Mouse (Mus musculus) hindbrain, embryonic 10.5 days (tissue): ENCODE measurements at regions not wholly inside any gene's neighbourhood (a gene's known extent, or its start where the extent isn't known, plus 50 kb on each side); places are given as distances from the start of the nearest gene placed in this dataset.
A peak's percentile ranks its signal among the peaks of the same experiment; 100 is the strongest.

Experiments used
- DNase-seq: peaks from one replicate; pipeline ENCODE4 v3.0.0-alpha.2; 2017; ENCODE audit warnings: low spot score
- H3K27ac ChIP-seq: fragments of 300-500 bp; sonication (generic); 2 replicates; pipeline ENCODE4 v1.5.1; 2016; ENCODE audit warnings: mild to moderate bottlenecking, moderate library complexity
- H3K27me3 ChIP-seq: fragments of 300-500 bp; sonication (generic); 2 replicates; pipeline ENCODE4 v1.6.1; 2016; ENCODE audit warnings: mild to moderate bottlenecking; ENCODE audit not compliant: poor library complexity, insufficient read depth, severe bottlenecking
- H3K36me3 ChIP-seq: fragments of 300-500 bp; sonication (generic); 2 replicates; pipeline ENCODE4 v1.6.1; 2016; ENCODE audit warnings: mild to moderate bottlenecking, moderate library complexity
- H3K4me1 ChIP-seq: fragments of 300-500 bp; sonication (generic); replicated peaks from 2 replicates; pipeline ENCODE4 v1.6.1; 2016; ENCODE audit warnings: mild to moderate bottlenecking
- H3K4me3 ChIP-seq: fragments of 300-500 bp; sonication (generic); 2 replicates; pipeline ENCODE4 v1.5.1; 2016; ENCODE audit warnings: mild to moderate bottlenecking, moderate library complexity
- H3K9me3 ChIP-seq: fragments of 300-500 bp; sonication (generic); 2 replicates; pipeline ENCODE4 v1.6.1; 2016; ENCODE audit warnings: mild to moderate bottlenecking, moderate library complexity
- WGBS: fragments of 180-500 bp; shearing (Covaris S2); methylation state at CpG from one replicate; pipeline ENCODE4 v1.1.7; 2016; 5-methylcytosine and 5-hydroxymethylcytosine counted together

DNA sequence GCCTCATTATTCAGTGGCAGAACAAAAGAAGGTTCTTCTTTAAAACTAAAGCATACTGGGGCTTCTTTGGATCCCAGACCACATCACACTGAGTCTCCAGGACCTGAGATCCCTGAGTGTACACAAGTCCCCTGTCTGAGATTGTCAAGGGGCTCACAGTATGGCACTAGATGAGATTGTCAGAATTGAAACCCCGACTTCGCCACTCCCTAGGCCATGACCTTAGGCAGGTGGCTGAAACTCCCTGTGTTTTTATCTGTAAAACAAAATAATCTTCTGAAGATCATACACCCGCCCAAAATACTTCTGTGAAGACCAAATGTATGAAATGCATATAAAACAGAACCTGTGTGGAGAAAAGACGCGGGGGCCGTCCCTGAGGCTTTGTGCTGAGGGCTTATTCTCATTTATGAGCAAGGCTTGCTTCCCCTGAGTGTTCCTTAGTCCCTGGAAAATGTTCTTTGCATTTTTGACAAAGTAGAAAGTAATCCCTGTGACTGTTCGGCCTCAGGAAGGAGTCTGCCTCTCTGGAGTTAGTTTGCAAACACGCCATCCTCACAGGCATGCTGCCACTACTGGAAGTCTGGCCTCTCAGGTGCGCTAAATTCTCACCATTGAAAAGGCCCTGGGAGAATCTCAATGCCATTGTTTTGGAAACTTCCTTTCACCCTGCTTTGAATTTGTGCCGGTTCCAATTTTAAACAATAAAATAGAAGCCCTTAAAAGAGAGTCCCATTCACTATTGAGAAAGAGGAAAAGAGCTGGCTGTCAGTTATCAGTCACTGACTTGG lies 73.3 kb upstream of the Prep start:
- no peak for DNase-seq
- Histone ChIP-seq H3K27me3 (0 out of 2 replicates have a peak, but pooled peaks cover 5% of the 10 kb centered on the region), H3K9me3 (no peaks in the 10 kb centered on the region), H3K4me1 (peaks cover 49% of the 10 kb centered on the region), H3K36me3 (no peaks in the 10 kb centered on the region), H3K27ac (peak overlapping the region; percentile 66), H3K4me3 (no peak overlapping the region)
- WGBS = 57% methylated on average over 10 of the region's 10 CpGs

DNA sequence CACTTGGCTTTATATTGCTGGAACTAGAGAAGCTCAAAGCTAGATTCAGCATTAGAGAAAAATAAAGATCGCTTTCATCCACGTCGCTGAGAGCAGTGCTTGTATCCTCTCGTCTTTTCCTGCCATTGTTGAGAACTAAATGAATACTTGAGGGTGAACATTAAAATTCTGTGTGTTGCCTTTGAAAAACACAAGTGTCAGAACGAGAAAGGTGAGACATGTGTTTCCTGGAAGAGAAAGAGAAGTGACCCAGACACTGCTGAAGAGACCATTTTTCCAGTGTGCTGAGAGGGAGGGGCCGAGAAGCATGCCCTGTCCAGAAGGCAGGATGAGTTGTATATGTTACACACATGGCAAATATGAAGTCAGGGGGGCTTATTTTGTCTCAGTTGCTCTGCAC lies 77.5 kb upstream of the Prep start:
- WGBS = 79% methylated on average over 6 of the region's 6 CpGs
- DNase-seq = no peak
- no peaks in the 10 kb centered on the region for H3K36me3 ChIP-seq
- H3K9me3 ChIP-seq = no peaks in the 10 kb centered on the region
- peaks cover 14% of the 10 kb centered on the region for H3K4me1 ChIP-seq
- H3K4me3 ChIP-seq = no peak overlapping the region
- no peak overlapping the region for H3K27ac ChIP-seq
- 0 out of 2 replicates have a peak, but pooled peaks cover under 1% of the 10 kb centered on the region for H3K27me3 ChIP-seq

DNA sequence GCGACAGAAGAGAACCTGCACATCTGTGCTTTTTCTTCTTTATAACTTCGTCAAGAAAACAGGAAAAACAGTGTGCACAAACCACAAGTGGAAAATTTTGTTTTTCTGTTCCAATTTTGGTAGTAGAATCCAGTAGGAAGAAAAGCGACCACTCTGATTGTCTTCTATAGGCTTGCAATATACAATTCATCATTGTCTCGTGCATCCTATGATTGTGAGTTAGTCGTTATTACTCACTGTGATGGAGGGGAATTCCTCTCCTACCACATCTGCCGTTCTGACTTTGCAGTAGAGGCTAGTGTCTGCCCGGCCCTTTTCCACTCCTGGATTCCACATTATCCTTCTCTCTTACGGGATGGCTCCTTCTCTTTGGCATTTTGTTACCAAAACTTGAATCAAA lies 78.2 kb upstream of the Prep start:
- DNase-seq = no peak
- WGBS = 88% methylated on average over 8 of the region's 8 CpGs
- Histone ChIP-seq H3K27ac (no peak overlapping the region), H3K27me3 (no peaks in the 10 kb centered on the region), H3K4me3 (no peak overlapping the region), H3K4me1 (peaks cover 6% of the 10 kb centered on the region), H3K9me3 (no peaks in the 10 kb centered on the region), H3K36me3 (no peaks in the 10 kb centered on the region)

DNA sequence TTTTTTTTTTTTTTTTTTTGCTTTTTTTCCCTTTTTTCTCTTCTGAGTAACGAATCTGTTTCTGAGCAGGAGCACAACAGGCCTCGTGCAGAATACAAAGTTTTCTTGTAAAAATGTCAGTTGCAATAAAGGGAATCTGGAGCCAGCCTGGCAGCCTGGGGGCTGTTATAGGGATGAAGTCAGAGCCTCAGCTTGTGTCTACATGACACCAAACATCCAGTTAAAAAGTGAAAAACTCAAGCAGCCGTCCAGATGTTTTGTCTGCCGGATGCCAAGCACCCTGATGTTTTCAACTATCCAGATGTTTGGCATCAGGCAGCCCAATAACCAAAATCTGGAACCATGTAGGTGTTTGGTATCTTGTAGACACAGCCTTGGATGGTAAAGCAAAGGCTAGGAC lies 79.4 kb upstream of the Prep start:
- H3K27me3 ChIP-seq = no peaks in the 10 kb centered on the region
- no peak overlapping the region for H3K27ac ChIP-seq
- WGBS = 67% methylated on average over 4 of the region's 4 CpGs
- no peak overlapping the region for H3K4me3 ChIP-seq
- H3K4me1 ChIP-seq = no peaks in the 10 kb centered on the region
- H3K9me3 ChIP-seq = no peaks in the 10 kb centered on the region
- no peaks in the 10 kb centered on the region for H3K36me3 ChIP-seq
- no peak for DNase-seq

DNA sequence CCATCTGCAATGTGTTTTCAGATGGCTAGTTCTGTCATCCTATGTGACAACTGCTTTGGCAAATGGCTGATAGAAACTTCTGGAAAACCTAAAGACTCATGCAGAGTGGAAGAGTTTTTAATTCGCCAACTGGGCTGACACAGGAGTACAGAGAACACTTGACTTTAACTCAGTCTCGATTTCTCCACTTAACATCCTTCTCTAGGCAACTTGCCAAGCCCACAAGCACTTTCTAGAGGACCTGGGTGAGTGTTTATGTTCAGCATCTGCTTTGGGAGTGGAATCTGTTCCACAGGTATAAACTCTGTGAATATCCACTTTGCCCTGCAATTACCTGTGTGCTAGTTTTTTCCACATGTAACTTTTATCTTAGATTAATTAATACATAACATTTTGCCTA lies 85.1 kb upstream of the Prep start:
- no peak for DNase-seq
- H3K36me3 ChIP-seq = no peaks in the 10 kb centered on the region
- H3K4me1 ChIP-seq = no peaks in the 10 kb centered on the region
- no peak overlapping the region for H3K4me3 ChIP-seq
- H3K27ac ChIP-seq = no peak overlapping the region
- H3K9me3 ChIP-seq = peaks cover 3% of the 10 kb centered on the region; the same call in 1 of the 2 replicates
- no peaks in the 10 kb centered on the region for H3K27me3 ChIP-seq
- 82% methylated on average over 2 of the region's 2 CpGs for WGBS

DNA sequence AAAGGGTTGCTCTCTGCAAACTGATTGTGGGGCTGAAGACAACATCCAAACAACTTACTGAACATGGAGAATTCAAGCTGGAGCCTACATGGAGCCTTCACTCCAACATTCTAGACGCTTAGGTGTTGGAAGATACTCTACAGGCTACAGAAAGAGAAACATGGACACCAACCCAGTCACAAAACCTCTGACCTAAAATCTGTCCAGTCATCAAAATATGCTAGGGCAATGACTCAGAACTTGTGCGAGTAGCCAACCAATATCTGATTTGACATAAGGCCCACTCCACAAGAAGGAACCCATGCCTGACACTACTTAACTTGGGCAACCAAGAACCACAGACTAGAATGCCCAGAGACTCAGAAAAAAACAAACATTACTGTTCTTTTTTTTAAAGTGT lies 90.2 kb upstream of the Prep start:
- H3K4me3 ChIP-seq = no peak overlapping the region
- H3K9me3 ChIP-seq = peaks cover 3% of the 10 kb centered on the region; the same call in 1 of the 2 replicates
- no peaks in the 10 kb centered on the region for H3K27me3 ChIP-seq
- no peaks in the 10 kb centered on the region for H3K36me3 ChIP-seq
- WGBS = 92% methylated on average over 2 of the region's 2 CpGs
- no peak overlapping the region for H3K27ac ChIP-seq
- no peaks in the 10 kb centered on the region for H3K4me1 ChIP-seq
- no peak for DNase-seq

DNA sequence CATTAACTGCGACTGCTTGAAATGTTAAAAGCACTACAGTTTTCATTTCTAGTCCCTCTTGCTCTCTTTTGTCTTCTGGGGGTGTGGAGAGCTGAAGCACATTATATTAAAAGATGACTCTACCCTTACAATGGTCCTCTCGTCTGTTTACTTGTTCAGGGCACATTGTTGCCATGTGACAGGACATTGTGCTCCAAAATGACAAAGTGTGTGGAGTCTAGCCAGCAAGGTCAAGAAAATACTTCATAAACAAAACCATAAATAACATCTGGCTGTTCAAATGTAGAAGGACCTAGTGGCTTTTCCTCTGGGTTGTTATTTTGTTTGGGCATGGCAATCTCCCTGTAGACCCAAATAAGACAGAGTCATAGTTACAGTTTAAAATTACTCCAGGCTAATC lies 95.1 kb upstream of the Prep start:
- H3K27ac ChIP-seq = no peak overlapping the region
- WGBS = 80% methylated on average over 2 of the region's 2 CpGs
- H3K4me1 ChIP-seq = no peaks in the 10 kb centered on the region
- no peaks in the 10 kb centered on the region for H3K36me3 ChIP-seq
- no peak for DNase-seq
- H3K27me3 ChIP-seq = no peaks in the 10 kb centered on the region
- no peak overlapping the region for H3K4me3 ChIP-seq
- H3K9me3 ChIP-seq = no peaks in the 10 kb centered on the region

DNA sequence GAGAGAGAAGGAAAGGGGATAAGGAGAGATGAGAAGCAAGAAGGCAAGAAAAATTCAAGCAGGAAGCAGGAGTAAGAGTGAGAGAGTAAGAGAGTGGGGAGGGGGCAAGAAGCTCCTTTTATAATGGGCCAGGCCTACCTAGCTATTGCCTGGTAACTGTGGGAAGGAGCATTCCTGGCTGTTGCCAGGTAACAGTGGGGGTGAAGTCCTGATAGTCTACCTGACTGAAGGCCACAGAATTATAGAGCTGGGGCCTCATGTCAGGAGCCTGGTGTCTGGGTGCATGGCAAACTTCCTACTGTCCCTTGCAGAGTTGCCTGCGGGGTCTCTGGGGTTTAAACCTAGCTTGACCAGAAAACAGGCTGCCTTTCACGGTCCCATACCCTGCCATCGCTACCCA lies 107.0 kb upstream of the Prep start:
- Histone ChIP-seq H3K4me3 (no peak overlapping the region), H3K9me3 (no peaks in the 10 kb centered on the region), H3K4me1 (no peaks in the 10 kb centered on the region), H3K36me3 (no peaks in the 10 kb centered on the region), H3K27ac (no peak overlapping the region), H3K27me3 (no peaks in the 10 kb centered on the region)
- 86% methylated on average over 3 of the region's 3 CpGs for WGBS
- DNase-seq = no peak

DNA sequence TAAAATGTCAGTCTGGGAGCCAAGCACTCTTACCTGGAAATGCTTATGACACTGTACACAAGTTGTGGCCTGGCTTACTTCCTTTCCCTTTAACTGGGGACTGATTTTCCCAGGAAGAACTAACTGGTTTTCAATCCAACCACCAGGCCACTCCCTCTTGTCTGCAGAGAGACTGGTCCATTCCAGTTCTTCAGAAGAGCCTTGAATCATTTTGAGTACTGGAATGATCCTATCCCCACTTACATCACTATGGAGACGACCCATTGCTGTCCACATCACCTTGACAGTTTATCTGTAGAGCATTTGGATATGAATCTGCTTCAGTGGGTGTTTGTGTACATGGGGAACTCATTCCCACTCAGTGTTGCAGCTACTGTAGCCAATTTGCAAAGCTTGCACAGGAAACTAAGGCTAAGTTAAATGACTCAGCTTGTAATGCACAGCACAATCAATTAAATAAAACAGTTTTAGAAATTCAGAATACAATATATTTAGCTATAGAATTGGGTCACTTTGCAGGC lies 121.7 kb upstream of the Prep start:
- H3K27me3 ChIP-seq = no peaks in the 10 kb centered on the region
- no peak overlapping the region for H3K4me3 ChIP-seq
- no peak overlapping the region for H3K27ac ChIP-seq
- no peak for DNase-seq
- H3K36me3 ChIP-seq = no peaks in the 10 kb centered on the region
- 67% methylated on average over 1 of the region's 1 CpGs for WGBS
- no peaks in the 10 kb centered on the region for H3K4me1 ChIP-seq
- no peaks in the 10 kb centered on the region for H3K9me3 ChIP-seq

DNA sequence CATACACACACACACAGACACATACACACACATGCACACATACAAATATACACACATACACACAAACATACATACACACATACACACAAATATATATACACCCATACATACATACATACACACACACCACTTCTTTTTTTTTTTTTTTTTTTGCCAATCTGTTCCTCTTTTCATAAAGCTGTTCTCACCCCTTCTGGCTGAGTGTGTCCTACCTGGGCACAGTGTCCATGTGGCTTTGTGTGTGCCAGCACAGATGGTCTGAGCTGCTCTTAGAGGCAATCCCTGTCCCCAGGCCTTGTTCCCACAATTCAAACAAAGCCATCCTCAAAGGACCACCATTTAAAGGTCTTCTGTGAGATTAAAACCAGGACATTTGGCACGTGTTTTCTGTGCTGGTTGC lies 127.6 kb upstream of the Prep start:
- H3K27ac ChIP-seq = no peak overlapping the region
- no peaks in the 10 kb centered on the region for H3K9me3 ChIP-seq
- no peaks in the 10 kb centered on the region for H3K36me3 ChIP-seq
- H3K4me3 ChIP-seq = no peak overlapping the region
- no peaks in the 10 kb centered on the region for H3K27me3 ChIP-seq
- 54% methylated on average over 1 of the region's 1 CpGs for WGBS
- H3K4me1 ChIP-seq = no peaks in the 10 kb centered on the region
- no peak for DNase-seq

DNA sequence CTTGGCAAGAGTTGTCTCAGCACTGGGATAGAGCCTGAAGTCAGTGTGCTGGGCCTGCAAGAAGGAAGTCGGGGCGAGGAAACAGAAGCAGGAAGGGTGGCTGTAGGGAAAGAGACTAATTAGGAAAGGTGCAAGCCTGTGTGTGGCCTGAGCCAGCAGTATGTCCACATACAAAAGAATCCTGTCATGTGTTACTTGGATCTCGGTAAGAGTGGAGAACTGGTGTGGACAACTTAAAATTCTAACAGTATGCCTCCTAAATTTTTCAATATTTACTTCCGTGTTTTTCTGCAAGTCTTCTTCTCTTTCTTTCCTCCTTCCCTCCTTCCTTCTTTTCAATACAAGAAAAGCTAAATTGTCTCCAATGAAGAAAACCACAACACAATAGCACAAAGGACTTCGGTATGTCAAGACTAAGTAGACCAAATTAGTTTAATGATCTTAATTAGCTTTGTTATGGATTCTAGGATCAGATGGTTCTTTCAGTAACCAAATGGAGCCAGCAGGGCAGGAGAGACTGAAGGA lies 130.0 kb upstream of the Prep start:
- no peaks in the 10 kb centered on the region for H3K4me1 ChIP-seq
- no peak overlapping the region for H3K4me3 ChIP-seq
- H3K9me3 ChIP-seq = no peaks in the 10 kb centered on the region
- H3K27ac ChIP-seq = no peak overlapping the region
- H3K27me3 ChIP-seq = no peaks in the 10 kb centered on the region
- DNase-seq = no peak
- 86% methylated on average over 5 of the region's 5 CpGs for WGBS
- no peaks in the 10 kb centered on the region for H3K36me3 ChIP-seq

DNA sequence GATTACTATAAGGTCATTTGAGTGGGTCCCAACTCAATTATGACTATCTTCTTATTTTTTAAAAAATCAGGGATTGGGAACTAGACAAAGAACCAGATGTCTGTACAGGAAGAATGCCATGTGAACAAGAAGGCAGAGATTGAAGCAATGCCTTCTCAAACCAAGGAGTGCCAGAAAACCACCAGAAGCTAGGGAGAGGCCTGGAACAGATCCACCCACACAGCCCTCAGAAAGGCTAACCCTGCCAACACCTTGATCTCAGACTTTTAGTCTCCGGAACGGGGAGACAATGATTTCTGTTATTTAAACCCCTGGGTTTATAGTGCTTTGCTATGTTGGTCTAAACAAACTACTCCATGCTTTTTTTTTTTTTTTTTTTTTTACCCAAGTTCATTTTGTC lies 136.2 kb upstream of the Prep start:
- Histone ChIP-seq H3K9me3 (no peaks in the 10 kb centered on the region), H3K27ac (no peak overlapping the region), H3K36me3 (no peaks in the 10 kb centered on the region), H3K4me1 (no peaks in the 10 kb centered on the region), H3K4me3 (no peak overlapping the region), H3K27me3 (no peaks in the 10 kb centered on the region)
- 94% methylated on average over 2 of the region's 2 CpGs for WGBS
- DNase-seq = no peak

DNA sequence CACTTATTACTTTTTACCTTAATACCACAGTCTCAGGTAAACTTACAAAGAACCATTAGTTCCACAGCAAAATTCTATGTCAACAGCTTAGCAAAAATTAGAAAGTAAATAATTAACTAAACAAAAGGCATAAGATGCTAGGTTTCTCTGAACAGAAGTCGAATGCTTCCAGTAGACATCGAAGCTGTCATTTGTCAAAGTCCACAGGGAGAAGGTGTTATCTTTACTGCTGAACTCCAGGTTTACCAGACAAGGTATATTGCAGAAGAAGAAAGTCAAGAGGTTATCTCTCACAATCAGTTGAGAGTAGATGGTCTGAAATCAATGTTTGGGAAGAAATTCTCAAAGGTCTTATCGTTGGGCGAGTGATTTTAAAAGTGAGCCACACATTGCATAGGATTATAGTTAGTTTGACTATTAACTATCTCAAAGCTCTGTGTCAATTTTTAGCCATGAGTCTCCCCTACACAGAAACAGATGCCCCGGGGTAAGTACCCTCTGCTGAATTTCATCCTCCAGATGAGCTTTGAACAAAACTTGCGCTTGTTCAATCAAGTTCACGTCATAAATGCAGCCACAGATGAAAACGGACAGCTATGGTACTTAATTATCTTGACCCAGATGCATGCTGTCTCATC lies 153.1 kb upstream of the Prep start:
- no peak overlapping the region for H3K4me3 ChIP-seq
- no peaks in the 10 kb centered on the region for H3K27me3 ChIP-seq
- no peaks in the 10 kb centered on the region for H3K36me3 ChIP-seq
- H3K27ac ChIP-seq = no peak overlapping the region
- no peaks in the 10 kb centered on the region for H3K4me1 ChIP-seq
- no peak for DNase-seq
- H3K9me3 ChIP-seq = no peaks in the 10 kb centered on the region
- WGBS = 91% methylated on average over 8 of the region's 8 CpGs
